Mouse (Mus musculus): ENCODE results near the gene Tmem267. TPM values are rescaled to one million over a fixed set of nuclear protein-coding genes. Genes with fewer than 3 reads are reported as not detected.
"Not testable (repeated sequence)": the region's sequence is repeated elsewhere in the genome, so short reads cannot be mapped to it uniquely, and the experiment has no call there.

Tmem267 gene
- polyA plus RNA-seq (2021), result 7.5 TPM

DNA sequence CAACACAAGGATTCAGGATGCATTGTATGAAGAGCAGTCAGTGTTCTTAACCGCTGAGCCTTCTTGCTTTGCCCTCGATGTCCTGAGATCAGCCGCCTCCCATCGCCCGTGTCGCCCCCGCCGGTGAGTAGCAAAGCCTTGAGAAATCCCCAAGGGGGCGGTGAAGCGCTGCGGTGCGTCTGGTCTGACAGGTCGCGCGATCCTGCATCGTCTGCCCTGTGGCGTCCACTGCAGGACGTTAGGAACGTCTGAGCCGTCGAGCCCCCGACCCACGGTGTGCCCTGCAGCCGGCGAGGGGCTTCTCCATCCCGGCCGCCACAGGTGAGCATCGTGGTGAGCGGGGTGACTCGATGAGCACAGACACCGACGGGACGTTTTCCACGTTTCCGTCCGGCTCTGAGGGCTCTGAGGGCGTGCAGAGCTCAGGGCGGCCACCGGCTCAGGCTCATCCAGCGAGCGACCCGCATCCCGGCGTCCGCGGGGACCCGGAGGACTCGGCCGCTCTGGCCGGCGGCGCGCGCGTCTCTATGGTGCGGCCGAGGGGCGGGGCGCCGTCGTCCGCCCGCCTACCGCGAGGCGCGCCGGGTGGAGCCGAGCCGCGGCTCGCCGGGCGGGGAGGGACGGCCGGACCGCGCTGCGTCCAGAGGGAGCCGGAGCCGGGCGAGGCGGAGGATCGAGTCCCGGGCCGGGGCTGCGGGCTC, at the start of gene Tmem267, which contains the start of gene 3110070M22Rik:
Tmem267 (plus strand) TSS at position 160 of the 701 bp plus-strand sequence.
3110070M22Rik (minus strand) TSS at position 504 of the 701 bp plus-strand sequence.
- no peaks in the 10 kb centered on the region for H3K27me3 ChIP-seq
- ATAC-seq (no peak), DNase-seq (ENCODE audit: low read depth, low spot score) (no peak)
- in situ Hi-C loops (cut with MboI; ENCODE audit: low pct_unique_long_range_greater_than_20kb), result no loop called here
- CTCF ChIA-PET, result no interaction called here
- no peak for TF ChIP-seq CTCF (IDR thresholded peaks at IDR 0.05)
- POLR2A ChIA-PET, result no interaction called here

GRCm38 (mm10) chr13:119442244-119442643, 45.6 kb upstream of the Tmem267 start:
- CTCF ChIA-PET, result no interaction called here
- DNase-seq (ENCODE audit: low read depth, low spot score), result no peak
- no peak for TF ChIP-seq CTCF (IDR thresholded peaks at IDR 0.05)
- no peak for ATAC-seq
- POLR2A ChIA-PET, result no interaction called here
- H3K27me3 ChIP-seq, result no peaks in the 10 kb centered on the region
- in situ Hi-C loops (cut with MboI; ENCODE audit: low pct_unique_long_range_greater_than_20kb), result no loop called here

- TF ChIP-seq CTCF (IDR thresholded peaks at IDR 0.05), result no peak
- POLR2A ChIA-PET, result no interaction called here
- CTCF ChIA-PET, result no interaction called here
- ATAC-seq (no peak), DNase-seq (ENCODE audit: low read depth, low spot score) (no peak)
- H3K27me3 ChIP-seq, result no peaks in the 10 kb centered on the region
- in situ Hi-C loops (cut with MboI; ENCODE audit: low pct_unique_long_range_greater_than_20kb), result no loop called here
These were observed 34.3 kb upstream of the Tmem267 start for GRCm38 (mm10) chr13:119453563-119453962.

DNA sequence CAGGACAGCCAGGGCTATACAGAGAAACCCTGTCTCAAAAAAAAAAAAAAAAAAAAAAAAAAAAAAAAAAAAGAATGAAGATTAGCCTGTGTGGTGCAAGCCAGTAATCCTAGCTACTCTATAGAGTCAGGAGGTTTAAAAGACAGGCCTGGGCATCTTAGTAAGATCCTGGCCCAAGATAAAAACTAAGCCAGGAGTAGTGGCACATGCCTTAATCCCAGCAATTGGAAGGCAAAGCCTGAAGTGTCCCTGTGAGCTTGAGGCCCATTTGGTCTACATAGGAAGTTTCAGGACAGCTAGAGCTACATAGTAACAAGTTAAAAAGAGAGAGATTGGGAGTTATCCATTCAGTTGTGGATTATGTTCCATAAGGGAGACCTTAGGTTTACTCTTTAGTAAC, 32.8 kb upstream of the Tmem267 start:
- ATAC-seq (no peak), DNase-seq (ENCODE audit: low read depth, low spot score) (no peak)
- in situ Hi-C loops (cut with MboI; ENCODE audit: low pct_unique_long_range_greater_than_20kb), result no loop called here
- no peaks in the 10 kb centered on the region for H3K27me3 ChIP-seq
- TF ChIP-seq CTCF (IDR thresholded peaks at IDR 0.05), result no peak
- CTCF ChIA-PET, result no interaction called here
- POLR2A ChIA-PET, result no interaction called here

DNA sequence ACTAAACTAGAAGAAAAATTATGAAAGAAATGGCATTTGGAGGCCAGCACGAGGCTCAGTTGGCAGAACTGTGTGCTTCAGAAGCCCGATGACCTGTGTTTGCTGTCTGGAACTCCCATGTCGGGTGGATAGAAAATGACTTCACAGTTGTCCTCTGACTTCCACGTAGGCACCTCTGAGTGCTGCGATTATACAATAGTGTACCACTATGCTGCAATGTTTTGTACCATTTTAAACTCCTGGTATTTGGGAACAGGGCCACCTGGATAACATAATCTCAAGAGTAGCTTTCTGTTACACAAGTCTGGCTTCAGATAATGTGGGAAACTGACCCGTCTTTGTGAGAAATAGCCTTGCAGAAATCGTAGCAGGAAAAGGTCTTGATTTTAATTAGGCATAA, 31.5 kb upstream of the Tmem267 start:
- TF ChIP-seq CTCF (IDR thresholded peaks at IDR 0.05), result no peak
- ChIA-PET POLR2A (interaction anchor here (0.7 kb wide), 1 partner anchor 386 kb away, joined by 8 read pairs; no protein-coding TSS in a partner anchor), CTCF (interaction anchor here (0.6 to 0.8 kb wide), 2 partner anchors 20 to 29 kb away, joined by 3 read pairs; no protein-coding TSS in a partner anchor)
- no peak for DNase-seq (ENCODE audit: low read depth, low spot score)
- no peaks in the 10 kb centered on the region for H3K27me3 ChIP-seq
- in situ Hi-C loops (cut with MboI; ENCODE audit: low pct_unique_long_range_greater_than_20kb), result no loop called here
- ATAC-seq, result no peak

DNA sequence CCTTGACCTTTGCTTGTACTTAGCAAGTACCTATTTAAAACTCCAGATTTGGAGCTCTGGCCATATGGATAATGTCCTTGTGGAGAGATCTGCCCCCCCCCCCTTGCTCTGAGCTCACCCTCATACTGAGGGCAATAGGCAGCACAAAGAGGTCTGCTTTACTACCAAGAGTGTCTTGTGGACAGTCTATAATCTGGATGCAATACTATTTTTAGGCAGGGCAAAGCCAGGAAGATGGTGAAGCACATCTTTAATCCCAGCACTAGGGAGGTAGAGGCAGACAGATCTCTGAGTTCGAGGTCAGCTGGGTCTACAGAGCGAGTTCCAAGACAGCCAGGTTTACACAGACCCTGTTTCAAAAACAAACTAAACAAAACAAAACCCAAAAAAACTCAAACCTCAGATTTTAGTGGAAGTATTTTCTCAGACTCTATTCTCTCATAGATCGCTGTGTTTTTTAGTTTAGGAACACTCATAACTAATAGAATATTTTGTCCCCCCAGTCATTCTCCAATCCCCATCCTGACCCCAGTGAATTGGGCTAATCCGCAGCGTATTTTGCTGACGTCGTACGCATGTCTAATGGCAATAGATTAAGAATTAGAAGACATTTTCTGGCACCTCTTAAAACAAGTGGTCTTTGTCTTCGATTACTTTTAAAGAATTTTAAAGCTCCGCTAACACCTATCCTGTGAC, 25.8 kb upstream of the Tmem267 start:
- H3K27me3 ChIP-seq, result no peaks in the 10 kb centered on the region
- ChIA-PET CTCF (interaction anchor here (1.7 kb wide), 1 partner anchor 24 kb away, joined by 3 read pairs; no protein-coding TSS in a partner anchor), POLR2A (interaction anchor here (0.9 kb wide), 1 partner anchor 30 kb away, joined by 3 read pairs; no protein-coding TSS in a partner anchor)
- in situ Hi-C loops (cut with MboI; ENCODE audit: low pct_unique_long_range_greater_than_20kb), result no loop called here
- ATAC-seq, result peak; percentile 44
- TF ChIP-seq CTCF (IDR thresholded peaks at IDR 0.05), result no peak
- no peak for DNase-seq (ENCODE audit: low read depth, low spot score)

GRCm38 (mm10) chr13:119462596-119463560, 25.0 kb upstream of the Tmem267 start, which contains the start of gene 4833420G17Rik:
Gene 4833420G17Rik, plus strand, starts transcription at chr13:119462768.
- ChIA-PET POLR2A (interaction anchor here (0.6 to 0.9 kb wide), 2 partner anchors 31 to 216 kb away, joined by 3 to 8 read pairs; no protein-coding TSS in a partner anchor), CTCF (interaction anchor here (0.8 kb wide), 1 partner anchor 9 kb away, joined by 3 read pairs; no protein-coding TSS in a partner anchor)
- no peaks in the 10 kb centered on the region for H3K27me3 ChIP-seq
- ATAC-seq (peak; percentile 96), DNase-seq (ENCODE audit: low read depth, low spot score) (peak; percentile 35)
- no peak for TF ChIP-seq CTCF (IDR thresholded peaks at IDR 0.05)
- in situ Hi-C loops (cut with MboI; ENCODE audit: low pct_unique_long_range_greater_than_20kb), result no loop called here

- DNase-seq (ENCODE audit: low read depth, low spot score) (no peak), ATAC-seq (no peak)
- TF ChIP-seq CTCF (IDR thresholded peaks at IDR 0.05), result no peak
- no peaks in the 10 kb centered on the region for H3K27me3 ChIP-seq
- in situ Hi-C loops (cut with MboI; ENCODE audit: low pct_unique_long_range_greater_than_20kb), result no loop called here
- POLR2A ChIA-PET, result no interaction called here
- CTCF ChIA-PET, result interaction anchor here (1.5 to 1.9 kb wide), 2 partner anchors 8 to 99 kb away, joined by 4 read pairs; no protein-coding TSS in a partner anchor
These were observed 11.2 kb upstream of the Tmem267 start for GRCm38 (mm10) chr13:119476631-119477030.

DNA sequence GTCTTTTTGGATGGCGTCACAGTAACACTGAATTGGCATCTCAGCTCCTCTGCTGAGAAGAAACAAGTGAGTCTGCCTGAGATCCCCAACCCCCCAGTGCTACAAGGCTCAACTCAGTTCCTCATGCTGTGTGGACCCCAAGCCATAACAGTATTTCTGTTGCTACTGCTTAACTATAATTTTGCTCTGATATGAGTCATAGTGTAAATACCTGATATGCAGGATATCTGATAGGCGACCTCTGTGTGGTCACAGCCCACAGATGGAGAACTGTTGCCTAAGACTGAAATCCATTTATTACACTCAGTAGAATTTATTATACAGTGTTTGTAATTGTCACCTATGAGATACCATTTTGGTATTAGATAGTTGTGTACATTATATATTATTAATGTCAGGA, 10.1 kb upstream of the Tmem267 start:
- CTCF ChIA-PET, result interaction anchor here (1.5 to 1.9 kb wide), 2 partner anchors 9 to 100 kb away, joined by 4 read pairs; no protein-coding TSS in a partner anchor
- H3K27me3 ChIP-seq, result no peaks in the 10 kb centered on the region
- ATAC-seq (no peak), DNase-seq (ENCODE audit: low read depth, low spot score) (no peak)
- no peak for TF ChIP-seq CTCF (IDR thresholded peaks at IDR 0.05)
- in situ Hi-C loops (cut with MboI; ENCODE audit: low pct_unique_long_range_greater_than_20kb), result no loop called here
- POLR2A ChIA-PET, result no interaction called here

DNA sequence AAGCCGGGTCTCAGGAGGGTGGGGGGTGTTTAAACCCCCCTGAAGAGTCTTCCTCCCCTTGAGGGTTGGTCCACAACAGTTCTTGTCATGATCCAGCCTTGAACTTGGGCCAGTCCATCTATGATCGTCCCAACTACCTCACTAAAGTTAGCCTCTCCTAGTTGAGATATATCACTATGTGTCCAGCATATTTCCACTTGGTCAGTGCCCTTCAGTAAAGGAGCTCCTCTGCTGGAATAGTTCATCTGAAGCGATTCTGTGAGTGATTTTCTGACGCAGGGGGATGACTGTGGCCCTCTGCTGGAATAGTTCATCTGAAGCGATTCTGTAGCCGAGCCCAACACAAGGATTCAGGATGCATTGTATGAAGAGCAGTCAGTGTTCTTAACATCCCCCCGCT, 485 bp upstream of the Tmem267 start:
- DNase-seq (ENCODE audit: low read depth, low spot score) (no peak), ATAC-seq (peak; percentile 22)
- TF ChIP-seq CTCF (IDR thresholded peaks at IDR 0.05), result no peak
- POLR2A ChIA-PET, result no interaction called here
- no peaks in the 10 kb centered on the region for H3K27me3 ChIP-seq
- in situ Hi-C loops (cut with MboI; ENCODE audit: low pct_unique_long_range_greater_than_20kb), result no loop called here
- CTCF ChIA-PET, result no interaction called here

- H3K27me3 ChIP-seq; in situ Hi-C loops (cut with MboI; ENCODE audit: low pct_unique_long_range_greater_than_20kb); ATAC-seq; DNase-seq (ENCODE audit: low read depth, low spot score); CTCF ChIA-PET; POLR2A ChIA-PET: not testable (repeated sequence)
These were observed 4.2 kb downstream of the Tmem267 start for GRCm38 (mm10) chr13:119492083-119492482.

GRCm38 (mm10) chr13:119494938-119495337, 7.1 kb downstream of the Tmem267 start:
- in situ Hi-C loops (cut with MboI; ENCODE audit: low pct_unique_long_range_greater_than_20kb); POLR2A ChIA-PET; H3K27me3 ChIP-seq; CTCF ChIA-PET; DNase-seq (ENCODE audit: low read depth, low spot score); ATAC-seq: not testable (repeated sequence)

DNA sequence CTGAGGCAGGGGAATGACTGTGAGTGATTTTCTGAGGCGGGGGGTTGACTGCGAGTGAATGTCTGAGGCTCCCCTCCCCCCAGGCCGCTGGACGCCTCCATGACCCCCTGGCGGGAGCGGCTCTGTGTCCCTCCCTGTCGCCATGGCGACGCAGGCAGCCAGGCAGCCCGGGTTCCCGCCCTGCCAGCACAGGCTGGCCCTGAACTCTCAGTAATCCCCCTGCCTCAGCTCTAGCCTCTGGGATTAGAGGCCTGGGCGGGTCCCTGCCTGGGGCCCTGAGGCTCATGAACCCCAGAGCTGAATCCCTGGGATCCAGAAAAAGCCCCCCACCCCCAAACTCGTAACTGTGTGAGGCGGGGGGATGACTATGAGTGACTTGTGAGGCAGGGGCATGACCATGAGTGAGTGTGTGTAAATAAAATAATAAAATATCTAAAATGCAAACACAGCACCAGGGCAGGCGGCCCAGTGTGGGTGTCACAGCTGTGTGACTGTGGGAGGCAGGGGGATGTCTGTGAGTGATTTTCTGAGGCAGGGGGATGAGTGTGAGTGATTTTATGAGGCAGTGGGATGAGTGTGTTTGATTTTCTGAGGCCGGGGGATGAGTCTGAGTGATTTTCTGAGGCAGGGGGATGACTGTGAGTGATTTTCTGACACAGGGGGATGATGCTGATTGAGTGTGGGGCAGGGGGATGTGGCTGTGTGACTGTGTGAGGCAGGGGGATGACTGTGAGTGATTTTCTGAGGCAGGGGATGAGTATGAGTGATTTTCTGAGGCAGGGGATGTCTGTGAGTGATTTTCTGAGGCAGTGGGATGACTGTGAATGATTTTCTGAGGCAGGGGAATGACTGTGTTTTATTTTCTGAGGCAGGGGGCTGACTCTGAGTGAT, 108.7 kb downstream of the Tmem267 start:
- CTCF ChIA-PET; in situ Hi-C loops (cut with MboI; ENCODE audit: low pct_unique_long_range_greater_than_20kb); POLR2A ChIA-PET; H3K27me3 ChIP-seq; DNase-seq (ENCODE audit: low read depth, low spot score): not testable (repeated sequence)
- ATAC-seq, result peak; percentile 42
